Mouse (Mus musculus) kidney, embryonic 14.5 days (tissue): ENCODE results near the gene Mccc1. TPM values are rescaled to one million over a fixed set of nuclear protein-coding genes. Genes with fewer than 3 reads are reported as not detected.

Source experiments
- ATAC-seq: fragments of 200-750 bp; cut with Nextera tagmentation; 2 replicates; pipeline ENCODE4 v1.8.0; 2017; ENCODE audit warnings: moderate number of reproducible peaks, mild to moderate bottlenecking, moderate TSS enrichment, moderate library complexity; ENCODE audit not compliant: low FRiP score, low TSS enrichment
- H3K27ac ChIP-seq: fragments of 300-500 bp; sonication (generic); 2 replicates; pipeline ENCODE4 v1.5.1; 2014; ENCODE audit warnings: low read depth, mild to moderate bottlenecking, low read length, moderate library complexity, mixed read lengths
- H3K27me3 ChIP-seq: fragments of 300-500 bp; sonication (generic); 2 replicates; pipeline ENCODE4 v1.6.1; 2014; ENCODE audit warnings: mild to moderate bottlenecking, low read length; ENCODE audit not compliant: control insufficient read depth, insufficient read depth
- H3K36me3 ChIP-seq: fragments of 300-500 bp; sonication (generic); 2 replicates; pipeline ENCODE4 v1.6.1; 2014; ENCODE audit warnings: low read length, mixed read lengths; ENCODE audit not compliant: control insufficient read depth, insufficient read depth
- H3K4me1 ChIP-seq: fragments of 300-500 bp; sonication (generic); 2 replicates; pipeline ENCODE4 v1.6.1; 2014; ENCODE audit warnings: low read length, mixed read lengths; ENCODE audit not compliant: control insufficient read depth, insufficient read depth
- H3K4me2 ChIP-seq: fragments of 300-500 bp; sonication (generic); replicated peaks from 2 replicates; pipeline ENCODE4 v1.6.1; 2014; ENCODE audit warnings: low read depth, mild to moderate bottlenecking, low read length
- H3K4me3 ChIP-seq: fragments of 300-500 bp; sonication (generic); 2 replicates; pipeline ENCODE4 v1.5.1; 2014; ENCODE audit warnings: mild to moderate bottlenecking, low read length
- H3K9ac ChIP-seq: fragments of 300-500 bp; sonication (generic); 2 replicates; pipeline ENCODE4 v1.6.1; 2014; ENCODE audit warnings: low read depth, mild to moderate bottlenecking, low read length, moderate library complexity
- H3K9me3 ChIP-seq: fragments of 300-500 bp; sonication (generic); 2 replicates; pipeline ENCODE4 v1.6.1; 2016; ENCODE audit warnings: low read length; ENCODE audit not compliant: control insufficient read depth
- WGBS: fragments of 180-500 bp; shearing (Covaris S2); extraction: QIAGEN DNeasy Blood & Tissue Kit; methylation state at CpG from one replicate; pipeline ENCODE4 v1.1.7; 2014; 5-methylcytosine and 5-hydroxymethylcytosine counted together
- polyA plus RNA-seq: library from polyadenylated mRNA; unstranded; fragments of >200 nt; fragmentation: Nextera tagmentation; extraction: Ambion mirVana; gene quantifications from 2 replicates; pipeline ENCODE4 v1.2.1, GENCODE M21; 2014

The Mccc1 gene
- polyA plus RNA-seq, 1 experiment from 2014 or later, result 41.4 TPM

DNA sequence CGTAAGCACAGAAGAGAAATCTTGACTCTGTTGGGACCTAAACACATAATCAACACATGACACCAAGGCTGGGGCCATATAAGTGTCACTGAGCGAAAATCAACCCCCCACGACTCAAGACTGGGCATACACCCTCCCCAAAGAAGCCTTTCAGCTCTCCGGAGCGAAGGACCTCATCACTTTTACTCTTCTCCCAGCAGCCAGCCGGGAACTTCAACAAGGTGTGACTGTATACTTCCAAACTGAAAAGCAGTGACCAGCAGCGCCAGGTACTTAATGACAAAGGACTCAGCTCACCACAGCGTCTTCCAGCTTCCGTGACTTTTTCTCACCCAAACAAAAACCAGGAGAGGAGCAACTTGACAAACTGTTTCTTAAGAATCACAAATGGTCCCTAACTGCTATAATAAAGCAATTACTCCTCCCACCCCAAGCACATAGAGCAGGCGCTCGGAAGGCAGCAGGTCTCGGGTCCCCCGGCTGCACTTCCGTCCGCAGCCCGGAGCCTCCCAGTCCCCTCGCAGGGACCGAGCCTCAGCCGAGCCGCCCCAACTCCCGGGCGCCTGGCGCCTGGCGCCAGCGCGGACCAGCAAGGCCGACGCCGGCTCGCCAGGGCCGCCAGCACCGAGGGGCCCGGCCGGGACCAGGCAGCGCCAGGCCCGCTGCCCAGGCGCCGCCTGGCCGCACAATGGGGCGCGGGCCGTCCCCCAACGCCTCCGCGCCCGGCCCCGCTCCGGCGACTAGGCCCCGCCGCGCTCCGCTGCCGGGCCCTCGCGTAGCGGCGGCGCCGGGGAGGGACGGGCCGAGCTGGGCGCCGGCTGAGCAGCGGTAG, 68.4 kb downstream of the Mccc1 start:
- peak overlapping the region; percentile 91 for H3K27ac ChIP-seq
- H3K9me3 ChIP-seq, result no peaks in the 10 kb centered on the region
- H3K27me3 ChIP-seq, result no peaks in the 10 kb centered on the region
- ATAC-seq, result peak; percentile 86
- peaks cover 6% of the 10 kb centered on the region for H3K4me1 ChIP-seq
- H3K36me3 ChIP-seq, result no peaks in the 10 kb centered on the region; the same call in 1 of the 2 replicates
- 0% methylated on average over 54 of the region's 65 CpGs for WGBS
- peak overlapping the region; percentile 60 for H3K4me2 ChIP-seq
- peak overlapping the region; percentile 85 for H3K4me3 ChIP-seq
- H3K9ac ChIP-seq, result peak overlapping the region; percentile 98

DNA sequence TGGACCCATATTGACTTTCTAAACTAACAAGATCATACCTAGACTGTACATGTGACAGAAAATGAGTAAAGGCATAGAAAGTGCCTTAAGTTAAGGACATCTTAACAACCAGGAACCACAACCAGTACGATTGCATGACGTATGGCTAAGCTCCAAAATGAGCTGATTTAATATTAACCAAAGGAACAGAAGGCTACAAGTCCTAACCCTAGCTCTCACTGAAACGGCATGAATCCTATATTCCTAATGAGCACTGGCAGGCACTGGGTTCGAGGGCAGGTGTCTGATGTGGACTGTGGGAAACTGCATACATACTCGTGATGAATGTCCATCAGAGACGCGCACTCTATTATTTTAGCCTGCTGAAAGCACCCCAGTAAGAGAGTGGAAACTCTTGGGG, 69.1 kb downstream of the Mccc1 start:
- Histone ChIP-seq H3K9me3 (no peaks in the 10 kb centered on the region), H3K4me1 (peaks cover 6% of the 10 kb centered on the region), H3K4me3 (peak overlapping the region; percentile 85), H3K27me3 (no peaks in the 10 kb centered on the region), H3K36me3 (no peaks in the 10 kb centered on the region; the same call in 1 of the 2 replicates), H3K27ac (no peak overlapping the region), H3K4me2 (peak overlapping the region; percentile 60), H3K9ac (peak overlapping the region; percentile 98; the same call in 1 of the 2 replicates)
- ATAC-seq, result no peak; the same call in 1 of the 2 replicates
- 24% methylated on average over 7 of the region's 7 CpGs for WGBS

DNA sequence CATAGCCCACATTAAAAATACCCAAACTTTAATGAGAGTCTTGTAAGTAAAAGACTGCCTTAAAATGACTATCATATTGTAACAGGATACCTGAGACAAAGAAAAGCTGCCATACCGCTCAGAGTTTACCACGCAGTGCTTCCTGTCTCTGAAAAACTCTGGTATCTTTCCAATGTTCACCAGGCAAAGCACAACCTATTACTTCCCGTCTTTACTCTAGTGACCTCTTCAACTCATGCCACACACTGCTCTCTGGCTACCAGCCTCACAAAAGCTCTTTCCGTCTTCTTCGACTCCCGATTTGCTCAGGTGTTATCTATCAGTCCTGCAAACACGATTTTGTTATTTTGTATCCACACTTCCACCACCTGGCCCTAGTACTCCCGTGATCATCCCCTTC, 70.6 kb downstream of the Mccc1 start:
- no peak for ATAC-seq
- no peak overlapping the region for H3K4me2 ChIP-seq
- no peaks in the 10 kb centered on the region for H3K27me3 ChIP-seq
- H3K9me3 ChIP-seq, result no peaks in the 10 kb centered on the region
- H3K4me1 ChIP-seq, result peaks cover 6% of the 10 kb centered on the region
- H3K27ac ChIP-seq, result no peak overlapping the region
- no peaks in the 10 kb centered on the region for H3K36me3 ChIP-seq
- WGBS, result 42% methylated on average over 8 of the region's 8 CpGs
- H3K4me3 ChIP-seq, result no peak overlapping the region
- no peak overlapping the region for H3K9ac ChIP-seq

DNA sequence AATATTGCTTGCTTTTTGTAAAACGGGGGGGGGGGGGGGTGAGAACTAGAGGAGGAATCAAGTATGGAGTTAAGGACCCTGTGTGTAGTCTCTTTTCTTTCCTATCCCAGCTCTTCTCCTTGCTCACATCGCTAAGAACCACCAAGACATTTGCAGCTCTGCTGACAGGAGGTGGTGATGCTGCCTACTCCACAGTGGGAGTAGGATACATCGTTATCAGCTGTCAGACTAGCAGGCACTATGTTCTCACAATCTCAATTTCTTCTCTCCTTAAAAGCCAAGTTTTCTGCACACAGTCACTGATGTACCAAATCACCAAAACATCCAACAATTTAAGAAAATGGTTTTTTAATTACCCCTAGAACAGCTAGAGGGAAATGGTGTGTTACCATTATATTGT, 71.1 kb downstream of the Mccc1 start:
- H3K27ac ChIP-seq, result no peak overlapping the region
- H3K9me3 ChIP-seq, result no peaks in the 10 kb centered on the region
- no peak overlapping the region for H3K9ac ChIP-seq
- no peak overlapping the region for H3K4me2 ChIP-seq
- WGBS, result 55% methylated on average over 3 of the region's 3 CpGs
- H3K4me3 ChIP-seq, result no peak overlapping the region
- no peak for ATAC-seq
- no peaks in the 10 kb centered on the region for H3K36me3 ChIP-seq
- peaks cover 6% of the 10 kb centered on the region for H3K4me1 ChIP-seq
- H3K27me3 ChIP-seq, result no peaks in the 10 kb centered on the region

DNA sequence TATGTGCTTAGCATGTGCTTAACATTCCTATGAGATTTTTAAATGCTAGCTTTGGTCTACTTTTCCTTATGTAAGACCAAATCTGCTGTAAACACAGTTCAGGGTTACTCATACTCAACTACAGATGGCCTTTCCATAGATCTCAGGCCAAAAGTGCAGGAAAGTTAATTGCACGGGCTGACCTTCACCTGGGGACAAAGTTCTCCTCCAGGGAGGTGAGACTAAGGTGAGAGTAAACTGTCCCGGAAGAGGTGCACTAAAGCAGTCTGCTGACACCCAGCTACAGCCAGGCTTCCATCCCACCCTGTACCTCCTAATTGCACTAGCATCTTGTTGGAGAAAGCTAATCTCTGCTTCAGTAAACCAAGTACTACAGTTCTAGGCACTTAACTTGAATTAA, 74.6 kb downstream of the Mccc1 start:
- H3K9ac ChIP-seq, result no peak overlapping the region
- WGBS, result 69% methylated on average over 2 of the region's 2 CpGs

DNA sequence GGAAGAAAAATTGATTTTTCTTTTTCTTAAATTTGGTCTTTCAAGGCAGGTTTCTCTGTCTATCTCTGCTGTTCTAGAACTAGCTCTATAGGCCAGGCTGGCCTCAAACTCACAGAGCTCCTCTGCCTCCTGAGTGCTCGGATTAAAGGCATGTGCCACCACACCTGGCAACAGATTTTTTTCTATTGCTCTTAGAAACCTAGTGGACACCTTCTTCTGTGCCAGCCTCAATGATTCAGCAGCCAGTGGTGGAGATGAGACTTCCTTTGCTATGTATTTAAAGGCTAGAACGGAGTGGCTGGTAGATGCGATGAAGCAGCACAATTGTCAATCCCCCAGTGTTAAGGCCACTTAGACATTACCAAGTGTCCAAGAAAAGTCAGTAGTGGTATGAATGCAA, 76.5 kb downstream of the Mccc1 start:
- H3K9me3 ChIP-seq, result no peaks in the 10 kb centered on the region
- H3K4me2 ChIP-seq, result no peak overlapping the region
- H3K27me3 ChIP-seq, result no peaks in the 10 kb centered on the region
- H3K9ac ChIP-seq, result no peak overlapping the region
- H3K36me3 ChIP-seq, result peaks cover 3% of the 10 kb centered on the region; the same call in 1 of the 2 replicates
- H3K4me3 ChIP-seq, result no peak overlapping the region
- WGBS, result 67% methylated on average over 3 of the region's 3 CpGs
- no peak overlapping the region for H3K27ac ChIP-seq
- H3K4me1 ChIP-seq, result 0 out of 2 replicates have a peak, but pooled peaks cover 11% of the 10 kb centered on the region
- no peak for ATAC-seq

More for the DNA sequence above, 74.6 kb downstream of the Mccc1 start:
- Histone ChIP-seq H3K4me3 (no peak overlapping the region), H3K4me2 (no peak overlapping the region), H3K27ac (no peak overlapping the region), H3K4me1 (peaks cover 11% of the 10 kb centered on the region; the same call in 1 of the 2 replicates), H3K27me3 (no peaks in the 10 kb centered on the region), H3K36me3 (no peaks in the 10 kb centered on the region), H3K9me3 (no peaks in the 10 kb centered on the region)
- ATAC-seq, result no peak

DNA sequence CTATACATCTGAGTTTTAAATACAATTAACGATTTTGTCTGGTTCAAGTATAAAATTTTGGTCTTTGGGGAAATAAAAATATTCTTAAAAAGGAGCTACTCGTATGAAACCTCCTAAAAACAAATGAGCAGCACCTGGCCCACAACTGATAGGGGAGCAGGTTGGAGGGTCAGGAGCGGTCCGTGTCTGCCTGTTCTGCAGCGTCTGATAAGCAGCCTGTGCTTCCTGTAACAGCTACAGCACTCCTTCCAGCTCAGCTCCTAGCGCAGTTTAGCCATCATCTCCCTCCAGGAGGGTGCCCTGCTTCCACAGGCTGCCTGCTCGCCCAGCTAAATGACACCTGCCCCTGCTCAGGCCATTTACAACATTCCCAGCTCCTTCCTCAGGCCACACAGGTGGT, 77.0 kb downstream of the Mccc1 start:
- H3K27me3 ChIP-seq, result no peaks in the 10 kb centered on the region
- ATAC-seq, result peak; percentile 32; the same call in 1 of the 2 replicates
- H3K36me3 ChIP-seq, result peaks cover 3% of the 10 kb centered on the region; the same call in 1 of the 2 replicates
- H3K4me2 ChIP-seq, result no peak overlapping the region
- 0 out of 2 replicates have a peak, but pooled peaks cover 11% of the 10 kb centered on the region for H3K4me1 ChIP-seq
- H3K9ac ChIP-seq, result no peak overlapping the region
- WGBS, result 38% methylated on average over 7 of the region's 7 CpGs
- H3K27ac ChIP-seq, result no peak overlapping the region
- no peaks in the 10 kb centered on the region for H3K9me3 ChIP-seq
- no peak overlapping the region for H3K4me3 ChIP-seq

DNA sequence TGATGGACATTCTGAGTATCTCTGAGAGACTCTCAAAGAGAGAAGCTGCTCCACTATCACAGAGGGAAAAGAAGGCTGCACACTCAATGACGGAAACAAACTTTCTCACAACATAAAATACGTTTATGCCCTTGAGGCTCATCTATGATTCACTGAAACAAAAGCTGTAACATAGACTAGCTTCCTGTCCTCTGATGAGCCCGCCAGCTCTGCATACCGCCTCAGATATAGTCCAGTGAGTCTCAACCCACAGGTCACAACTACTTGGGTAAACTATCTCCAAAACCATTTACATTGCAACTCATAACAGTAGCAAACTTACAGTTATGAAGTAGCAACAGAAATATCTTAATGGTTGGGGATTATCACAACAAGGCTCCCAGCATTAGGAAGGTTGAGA, 78.0 kb downstream of the Mccc1 start:
- H3K36me3 ChIP-seq, result peaks cover 12% of the 10 kb centered on the region
- H3K27me3 ChIP-seq, result no peaks in the 10 kb centered on the region
- no peaks in the 10 kb centered on the region for H3K9me3 ChIP-seq
- 68% methylated on average over 4 of the region's 4 CpGs for whole genome bisulfite sequencing
- 0 out of 2 replicates have a peak, but pooled peaks cover 11% of the 10 kb centered on the region for H3K4me1 ChIP-seq
- no peak overlapping the region for H3K27ac ChIP-seq
- no peak for ATAC-seq
- H3K9ac ChIP-seq, result no peak overlapping the region
- no peak overlapping the region for H3K4me3 ChIP-seq
- H3K4me2 ChIP-seq, result no peak overlapping the region

DNA sequence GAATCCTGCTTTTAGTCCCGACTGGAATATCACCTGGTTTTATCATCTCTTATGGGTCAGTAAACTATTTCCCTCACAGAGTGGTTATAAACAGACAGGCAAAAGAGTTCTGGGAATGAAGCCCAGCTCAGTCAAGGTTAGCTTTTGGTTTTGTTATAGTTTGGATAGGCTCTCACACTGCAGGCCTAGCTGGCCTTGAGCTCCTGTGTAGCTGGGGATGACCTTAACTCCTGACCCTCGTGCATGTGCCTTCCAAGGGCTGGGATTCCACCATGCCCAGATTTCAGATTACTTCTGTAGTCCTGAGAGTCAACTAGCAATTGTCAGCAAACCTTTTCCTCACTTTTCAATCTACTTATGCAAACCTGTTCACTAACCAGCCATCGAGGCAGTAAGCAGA, 82.2 kb downstream of the Mccc1 start:
- WGBS, result 91% methylated on average over 3 of the region's 3 CpGs

More for the DNA sequence above, 82.2 kb downstream of the Mccc1 start:
- no peak overlapping the region for H3K4me3 ChIP-seq
- H3K9me3 ChIP-seq, result no peaks in the 10 kb centered on the region
- peaks cover 28% of the 10 kb centered on the region for H3K36me3 ChIP-seq
- no peak overlapping the region for H3K4me2 ChIP-seq
- H3K27me3 ChIP-seq, result no peaks in the 10 kb centered on the region
- ATAC-seq, result no peak
- 0 out of 2 replicates have a peak, but pooled peaks cover 6% of the 10 kb centered on the region for H3K4me1 ChIP-seq
- no peak overlapping the region for H3K27ac ChIP-seq
- no peak overlapping the region for H3K9ac ChIP-seq
